Mouse (Mus musculus): ENCODE results near the gene Car10.

DNA sequence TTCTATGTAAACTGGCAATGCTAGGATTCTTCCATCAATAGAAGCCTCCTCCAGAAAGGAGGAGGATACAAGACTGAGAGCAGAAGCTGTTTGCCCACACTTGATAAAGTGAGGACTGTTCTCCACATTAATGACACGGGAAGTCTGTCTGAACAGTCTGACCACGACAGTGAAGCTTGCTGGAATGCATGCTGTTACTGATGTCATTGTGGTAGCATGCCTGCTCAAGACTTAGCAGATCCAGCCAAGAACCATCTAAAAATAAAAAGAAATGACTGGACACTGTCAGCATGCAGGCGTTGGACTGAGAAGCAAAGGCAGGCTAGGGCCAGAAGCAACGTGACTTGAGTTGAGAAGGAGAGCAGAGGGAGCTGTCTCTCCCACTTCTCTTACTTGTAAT, 87.6 kb downstream of the Car10 start:
- TF ChIP-seq POLR2A (IDR thresholded peaks at IDR 0.05; ENCODE audit: low read depth, low read length), result no peak
- no peak for TF ChIP-seq CTCF (conservative IDR thresholded peaks at IDR 0.05; ENCODE audit: insufficient read depth, insufficient read length, low read depth, low read length)
